Mouse (Mus musculus) layer of hippocampus, adult 11-12 months (tissue): Measurements from ENCODE around the gene Nup210l.

Experiments
- DNase-seq: peaks from one replicate; pipeline ENCODE4 v3.0.0; 2022; ENCODE audit warnings: low spot score

Nup210l gene

DNA sequence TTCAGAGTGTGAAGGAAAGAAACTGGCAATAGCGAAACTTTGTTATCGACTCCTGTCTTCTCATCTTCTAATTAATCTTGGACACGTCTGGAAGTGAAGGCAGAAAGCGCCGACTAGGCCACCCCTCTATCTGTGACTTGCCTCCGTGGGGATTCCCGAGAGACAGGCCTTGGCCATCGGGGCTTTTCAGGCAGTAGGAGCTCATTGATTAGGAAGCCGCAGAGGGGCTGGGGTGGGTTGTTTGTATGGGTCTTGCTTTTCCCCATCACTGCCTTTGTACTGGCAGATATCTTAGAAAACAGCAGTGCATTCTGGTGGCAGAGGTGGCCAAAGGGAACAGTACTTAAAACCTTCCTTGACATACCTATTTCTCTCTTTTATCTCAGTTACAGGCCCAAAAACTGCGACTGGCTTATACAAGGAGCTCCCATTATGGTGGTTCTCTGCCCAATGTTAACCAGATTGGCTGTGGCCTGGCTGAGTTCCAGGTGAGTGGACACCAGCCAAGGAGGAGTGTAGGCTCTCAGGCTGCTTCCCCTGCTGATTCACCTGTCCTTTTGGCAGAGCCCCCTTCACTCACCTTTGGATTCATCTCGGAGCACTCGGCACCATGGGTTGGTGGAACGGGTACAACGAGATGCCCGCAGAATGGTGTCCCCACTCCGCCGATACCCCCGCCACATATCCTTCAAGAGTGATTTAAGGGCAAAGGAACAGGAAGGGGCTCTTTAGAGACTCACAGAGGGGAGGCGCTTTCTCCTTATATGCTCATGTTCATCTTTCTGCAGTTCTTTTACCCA, 153.0 kb downstream of the Nup210l start:
- no peak for DNase-seq

DNA sequence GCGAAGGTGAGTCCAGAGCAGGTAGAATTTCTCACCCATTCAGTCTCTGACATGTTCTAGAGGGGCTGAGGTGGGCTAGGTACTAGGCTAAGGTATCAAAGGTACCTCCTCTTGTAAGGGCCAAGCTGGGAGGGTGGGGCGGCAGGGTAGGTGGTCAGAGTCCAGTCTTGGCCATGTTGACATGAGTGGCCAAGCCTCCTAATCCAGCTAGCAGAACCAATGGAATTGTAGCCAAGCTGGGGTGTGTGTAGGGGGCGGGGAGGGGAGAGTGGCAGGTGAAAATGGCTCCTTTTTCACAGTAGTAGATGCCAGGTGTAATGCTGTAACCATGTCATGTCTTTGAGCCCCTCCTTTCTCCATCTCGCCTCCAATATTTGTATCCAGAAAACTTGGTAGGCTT, 154.6 kb downstream of the Nup210l start:
- DNase-seq = no peak
